Mouse (Mus musculus) lung, postnatal 4 days (tissue): ENCODE results near the gene Pom121.

ENCODE experiments used
- DNase-seq, 2 experiments: peaks; one replicate each; pipeline ENCODE4 v3.0.0; 2021

Pom121 gene

GRCm38 (mm10) chr5:135368312-135368711 is 26.0 kb downstream of the Pom121 start:
- peak in 1 of 2 experiments; percentile 31 for DNase-seq

- DNase-seq: no peak
Measured at GRCm38 (mm10) chr5:135367841-135368240, 26.5 kb downstream of the Pom121 start.

GRCm38 (mm10) chr5:135363540-135363939 is 30.8 kb downstream of the Pom121 start:
- peak in 1 of 2 experiments; percentile 37 for DNase-seq

DNA sequence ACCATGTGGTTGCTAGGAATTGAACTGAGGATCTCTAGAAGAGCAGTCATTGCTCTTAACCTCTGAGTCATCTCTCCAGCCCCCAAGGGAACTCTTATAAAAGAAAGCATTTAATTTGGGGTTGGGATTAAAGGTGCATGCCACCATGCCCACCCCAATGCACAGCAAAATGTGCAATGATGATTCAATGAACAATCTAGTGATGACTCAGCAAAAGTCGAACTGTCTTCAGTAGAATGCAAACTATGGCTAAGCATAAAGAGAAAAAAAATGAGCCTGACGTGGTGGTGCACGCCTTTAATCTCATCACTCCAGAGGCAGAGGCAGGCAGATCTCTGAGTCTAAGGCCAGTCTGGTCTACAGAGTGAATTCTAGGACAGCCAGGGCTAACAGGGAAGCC is 31.8 kb downstream of the Pom121 start:
- DNase-seq: no peak

DNA sequence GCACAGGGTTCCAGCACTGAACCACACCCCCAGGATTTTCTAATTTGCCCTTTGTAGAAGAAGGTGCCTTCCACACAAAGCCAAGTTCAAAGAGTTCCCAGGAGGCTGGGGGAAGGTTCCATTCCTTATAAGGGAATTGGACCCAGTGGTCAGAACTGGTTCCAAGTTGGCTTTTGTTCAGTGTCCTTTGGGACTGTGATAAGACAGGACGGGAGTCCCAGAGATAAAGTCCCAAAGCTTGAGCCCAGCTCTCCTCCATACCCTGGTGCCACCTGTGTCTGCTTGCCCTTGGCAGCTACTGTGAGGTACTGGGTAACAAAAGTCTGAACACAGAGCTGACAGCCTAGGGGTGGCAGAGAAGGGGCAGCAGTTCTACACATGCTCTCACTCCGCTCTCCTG is 34.6 kb downstream of the Pom121 start:
- DNase-seq: no peak

- peak in 1 of 2 experiments; percentile 51 for DNase-seq
Measured at GRCm38 (mm10) chr5:135357556-135357955, 36.8 kb downstream of the Pom121 start.

DNA sequence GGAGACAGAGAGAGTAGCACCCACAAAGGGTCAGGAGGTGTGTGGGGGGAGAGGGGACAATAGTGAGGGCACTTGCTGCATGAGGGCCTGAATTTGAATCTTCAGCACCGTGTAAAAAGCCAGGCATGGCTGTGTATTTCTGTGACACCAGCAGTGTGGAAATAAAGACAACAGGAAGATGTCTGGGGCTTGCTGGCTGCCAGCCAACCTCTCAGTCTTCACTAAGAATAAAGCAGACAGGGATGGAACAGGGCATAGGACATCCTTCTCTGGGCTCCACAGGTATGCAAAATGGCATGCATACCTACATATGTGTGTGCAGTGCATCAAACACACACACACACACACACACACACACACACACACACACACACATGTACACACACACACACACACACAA is 38.3 kb downstream of the Pom121 start:
- DNase-seq: no peak

DNA sequence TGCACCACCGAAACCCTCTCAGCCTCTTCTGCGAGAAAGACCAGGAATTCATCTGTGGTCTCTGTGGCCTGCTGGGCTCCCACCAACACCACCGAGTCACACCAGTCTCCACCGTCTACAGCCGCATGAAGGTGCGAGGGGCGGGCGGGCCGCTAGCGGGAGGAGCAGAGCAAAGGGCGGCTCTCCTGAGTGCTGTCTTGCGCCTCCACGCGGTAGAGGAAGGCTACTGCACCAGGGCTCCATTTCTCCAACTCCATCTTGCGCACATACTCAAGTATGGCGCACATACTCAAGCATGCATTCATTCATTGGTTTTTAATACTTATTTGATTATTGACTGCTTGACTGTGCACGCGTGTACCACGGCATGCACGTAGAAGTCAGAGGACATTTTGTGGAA is 40.8 kb downstream of the Pom121 start:
- no peak for DNase-seq

GRCm38 (mm10) chr5:135352995-135353394 is 41.4 kb downstream of the Pom121 start, which contains the start of gene Trim50:
Gene Trim50 (plus strand): TSS chr5:135353295.
- DNase-seq: no peak

- no peak for DNase-seq
Measured at GRCm38 (mm10) chr5:135351606-135352005, 42.7 kb downstream of the Pom121 start.

- no peak for DNase-seq
Measured at GRCm38 (mm10) chr5:135349862-135350261, 44.5 kb downstream of the Pom121 start, which contains the start of gene Fkbp6. Gene Fkbp6 (minus strand): TSS chr5:135350044.

DNA sequence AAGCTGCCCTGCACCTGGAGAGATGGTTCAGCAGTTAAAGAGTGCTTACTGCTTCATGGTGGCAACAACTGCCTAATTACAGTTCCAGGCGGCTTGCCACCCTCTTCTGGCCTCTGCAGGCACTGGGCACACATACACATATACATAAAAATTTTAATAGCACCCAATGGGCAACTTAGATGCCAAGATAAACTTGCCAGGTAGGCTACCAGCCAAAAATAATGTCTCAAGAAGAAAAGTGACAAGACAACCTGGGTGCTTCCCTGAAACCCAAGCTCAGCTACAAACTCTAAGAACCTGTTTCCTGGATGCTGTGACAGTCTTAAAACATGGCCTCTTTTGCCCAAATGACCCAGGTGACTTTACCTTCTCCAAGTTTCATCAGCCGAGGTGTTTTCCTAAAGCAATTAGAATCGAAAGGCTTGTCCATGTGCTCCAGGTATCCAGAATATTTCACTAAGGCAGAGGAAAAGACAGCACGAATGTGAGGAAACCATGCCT is 46.8 kb downstream of the Pom121 start:
- DNase-seq: peak in 1 of 2 experiments; percentile 2

GRCm38 (mm10) chr5:135346430-135346829 is 47.9 kb downstream of the Pom121 start:
- no peak for DNase-seq

GRCm38 (mm10) chr5:135345989-135346388 is 48.4 kb downstream of the Pom121 start:
- no peak for DNase-seq

DNA sequence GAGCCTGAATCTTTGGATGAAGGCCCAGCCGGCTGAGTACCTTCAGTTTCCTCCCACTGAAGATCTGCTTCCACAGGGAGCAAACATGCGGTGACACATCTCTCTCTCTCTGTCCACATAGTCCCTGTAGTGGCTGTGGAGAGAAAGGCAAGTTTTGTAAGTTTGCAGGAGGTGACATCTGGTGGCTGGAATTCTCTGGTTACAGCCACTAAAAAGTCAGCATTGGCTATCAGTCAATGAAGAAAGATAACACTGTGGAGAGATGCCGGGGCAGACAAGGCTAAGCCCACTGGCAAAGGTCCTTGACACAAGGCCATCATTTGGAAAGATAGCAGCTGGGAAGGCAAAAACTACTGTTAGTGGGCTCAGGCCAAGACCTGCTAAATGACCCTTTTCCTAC is 56.8 kb downstream of the Pom121 start:
- DNase-seq: no peak

DNA sequence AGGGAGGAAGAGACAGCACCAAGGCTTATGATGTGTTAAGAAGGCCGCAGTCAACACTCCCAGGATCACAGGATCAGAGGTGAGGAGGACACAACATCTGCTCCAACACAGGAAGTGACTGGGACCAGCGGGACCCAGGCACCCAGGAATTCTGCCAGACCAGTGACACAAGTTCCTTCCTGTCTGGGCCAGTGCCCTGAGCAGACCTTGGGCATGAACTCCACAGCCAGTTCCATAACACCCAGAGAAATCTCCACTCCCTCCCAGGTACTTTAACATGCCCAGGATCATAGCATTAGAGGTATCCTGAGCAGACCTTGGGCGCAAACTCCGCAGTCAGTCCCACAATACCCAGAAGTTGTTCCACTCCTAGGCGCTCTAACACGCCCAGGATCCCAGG is 63.2 kb downstream of the Pom121 start:
- DNase-seq: peak in 1 of 2 experiments; percentile 34

DNA sequence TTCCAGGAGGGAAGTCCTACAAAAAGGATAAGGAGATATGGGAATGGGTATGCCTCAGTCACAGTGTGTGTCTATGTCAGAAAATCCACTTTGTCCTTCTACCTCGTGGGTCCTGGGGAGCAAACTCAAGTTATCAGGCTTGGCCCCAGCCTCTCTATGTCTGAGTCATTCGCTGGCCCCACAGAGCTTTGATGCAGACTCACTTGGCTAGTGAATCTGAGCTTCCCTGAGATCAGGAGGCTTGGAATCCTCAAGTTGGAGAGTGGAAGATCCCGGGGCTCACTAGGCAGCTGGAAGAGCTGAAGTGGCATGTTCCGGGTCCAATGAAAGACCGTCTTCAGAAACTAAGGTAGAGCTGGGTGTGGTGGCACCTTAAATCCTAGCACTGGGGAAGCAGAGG is 64.1 kb downstream of the Pom121 start:
- DNase-seq: no peak

GRCm38 (mm10) chr5:135329471-135329870 is 64.9 kb downstream of the Pom121 start:
- no peak for DNase-seq
